Mouse (Mus musculus): ENCODE data around the gene Ints12. TPM values are rescaled to one million over a fixed set of nuclear protein-coding genes. Genes with fewer than 3 reads are reported as not detected.

The Ints12 gene
- polyA plus RNA-seq (2014; fragmentation: Nextera tagmentation; extraction: Ambion mirVana), result 16.6 and 20.6 TPM in 2 replicates

DNA sequence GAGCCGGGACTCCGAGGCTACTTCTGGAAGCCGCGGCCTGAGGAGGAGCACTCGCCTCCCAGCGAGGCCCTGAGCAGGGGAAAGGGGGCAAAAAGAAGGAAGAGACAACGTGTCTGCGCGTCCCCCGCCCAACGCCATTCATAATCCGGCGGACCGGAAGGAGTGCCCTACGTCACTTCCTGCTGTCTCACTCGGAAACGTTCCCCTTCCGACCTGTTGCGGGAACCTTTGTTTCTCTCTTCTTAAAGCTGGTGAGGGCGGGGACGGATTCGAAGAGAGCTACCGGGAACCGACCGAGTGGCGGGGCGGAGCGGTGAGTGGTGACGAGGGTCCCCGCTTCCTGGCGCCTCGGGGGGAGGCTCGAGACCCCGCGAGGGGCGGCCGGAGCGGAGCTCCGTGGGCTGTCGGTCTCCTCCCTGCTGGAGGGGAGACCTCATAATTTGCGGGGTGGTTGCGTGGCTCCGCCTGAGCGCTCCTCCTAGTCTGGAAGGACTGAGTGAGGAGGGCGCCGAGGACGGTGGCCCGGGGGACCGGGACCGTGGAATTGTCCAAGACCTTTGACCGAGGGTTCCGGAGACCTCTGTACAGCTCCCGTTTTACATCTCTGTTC lies at the start of gene Ints12, which contains the start of gene Gstcd:
TSS of gene Ints12 (plus strand) at position 177 of the 610 bp plus-strand sequence.
TSS of gene Gstcd (minus strand) at position 370 of the 610 bp plus-strand sequence.
- Histone ChIP-seq H3K4me2 (ENCODE audit: low read depth, low read length) (peak within 1 kb of the TSS; percentile 68), H3K4me3 (ENCODE audit: low read depth, low read length) (peak within 1 kb of the TSS; percentile 63), H3K36me3 (ENCODE audit: control insufficient read depth, insufficient read depth, low read length) (no peaks in the 10 kb centered on the region), H3K9me3 (ENCODE audit: control insufficient read depth, low read length) (no peaks in the 10 kb centered on the region), H3K27ac (ENCODE audit: low read depth, low read length) (peak within 1 kb of the TSS; percentile 91), H3K9ac (replicated peaks; ENCODE audit: low read depth, low read length) (peak within 1 kb of the TSS; percentile 67), H3K4me1 (ENCODE audit: control insufficient read depth, insufficient read depth, low read length) (peaks cover 12% of the 10 kb centered on the region; the same call in 1 of the 2 replicates), H3K27me3 (ENCODE audit: control insufficient read depth, insufficient read depth, low read length) (no peaks in the 10 kb centered on the region)
- under 1% methylated on average over 53 of the region's 53 CpGs for WGBS
- ATAC-seq (ENCODE audit: low read depth), result peak; percentile 98

DNA sequence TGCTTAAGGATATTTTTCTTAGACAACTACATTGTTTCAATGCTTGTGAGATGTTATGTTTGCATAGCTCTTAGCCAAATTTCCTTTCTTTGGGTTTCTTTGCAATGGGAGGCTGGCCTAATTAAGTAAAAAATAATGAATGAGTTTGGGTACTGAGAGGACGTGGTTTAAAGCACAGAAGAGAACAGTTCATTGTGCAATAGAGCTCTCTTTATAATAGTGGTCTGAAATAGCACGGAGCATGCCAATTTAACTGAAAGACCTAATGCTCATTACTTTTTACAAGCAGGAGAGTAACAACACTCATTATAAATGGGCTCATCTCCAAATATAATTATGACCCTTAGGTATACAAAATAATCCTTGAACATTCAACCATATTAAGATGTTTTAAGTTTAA lies 39.6 kb upstream of the Ints12 start:
- H3K4me3 ChIP-seq (ENCODE audit: low read depth, low read length), result no peak overlapping the region
- H3K4me1 ChIP-seq (ENCODE audit: control insufficient read depth, insufficient read depth, low read length), result no peaks in the 10 kb centered on the region
- H3K9me3 ChIP-seq (ENCODE audit: control insufficient read depth, low read length), result no peaks in the 10 kb centered on the region
- H3K27me3 ChIP-seq (ENCODE audit: control insufficient read depth, insufficient read depth, low read length), result no peaks in the 10 kb centered on the region
- no peaks in the 10 kb centered on the region for H3K36me3 ChIP-seq (ENCODE audit: control insufficient read depth, insufficient read depth, low read length)
- no peak overlapping the region for H3K4me2 ChIP-seq (ENCODE audit: low read depth, low read length)
- H3K9ac ChIP-seq (replicated peaks; ENCODE audit: low read depth, low read length), result no peak overlapping the region
- ATAC-seq (ENCODE audit: low read depth), result no peak
- WGBS, result 40% methylated on average over 2 of the region's 2 CpGs
- H3K27ac ChIP-seq (ENCODE audit: low read depth, low read length), result no peak overlapping the region

DNA sequence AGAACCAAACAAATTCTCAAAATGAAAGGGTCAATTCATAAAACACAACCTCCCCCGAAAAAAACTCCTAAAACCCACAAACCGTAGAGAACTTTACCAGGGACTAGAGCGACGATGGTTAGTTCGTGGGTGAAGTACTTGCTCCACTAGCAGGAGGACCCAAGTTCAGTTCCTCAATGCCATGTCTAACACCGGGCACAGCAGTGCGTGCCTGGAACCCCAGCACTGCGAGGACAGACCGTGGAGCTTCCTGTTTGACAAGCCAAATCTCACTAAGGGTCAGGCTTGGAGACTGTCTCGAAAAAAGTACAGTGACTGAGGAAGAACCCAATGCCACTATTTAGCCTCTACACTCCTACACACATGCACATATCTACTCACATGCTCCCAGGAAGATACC lies 16.1 kb upstream of the Ints12 start:
- Histone ChIP-seq H3K27ac (ENCODE audit: low read depth, low read length) (no peak overlapping the region), H3K4me3 (ENCODE audit: low read depth, low read length) (no peak overlapping the region), H3K4me1 (ENCODE audit: control insufficient read depth, insufficient read depth, low read length) (no peaks in the 10 kb centered on the region), H3K4me2 (ENCODE audit: low read depth, low read length) (no peak overlapping the region), H3K36me3 (ENCODE audit: control insufficient read depth, insufficient read depth, low read length) (no peaks in the 10 kb centered on the region), H3K27me3 (ENCODE audit: control insufficient read depth, insufficient read depth, low read length) (no peaks in the 10 kb centered on the region), H3K9ac (replicated peaks; ENCODE audit: low read depth, low read length) (no peak overlapping the region), H3K9me3 (ENCODE audit: control insufficient read depth, low read length) (no peaks in the 10 kb centered on the region)
- 97% methylated on average over 10 of the region's 10 CpGs for WGBS
- ATAC-seq (ENCODE audit: low read depth), result no peak

DNA sequence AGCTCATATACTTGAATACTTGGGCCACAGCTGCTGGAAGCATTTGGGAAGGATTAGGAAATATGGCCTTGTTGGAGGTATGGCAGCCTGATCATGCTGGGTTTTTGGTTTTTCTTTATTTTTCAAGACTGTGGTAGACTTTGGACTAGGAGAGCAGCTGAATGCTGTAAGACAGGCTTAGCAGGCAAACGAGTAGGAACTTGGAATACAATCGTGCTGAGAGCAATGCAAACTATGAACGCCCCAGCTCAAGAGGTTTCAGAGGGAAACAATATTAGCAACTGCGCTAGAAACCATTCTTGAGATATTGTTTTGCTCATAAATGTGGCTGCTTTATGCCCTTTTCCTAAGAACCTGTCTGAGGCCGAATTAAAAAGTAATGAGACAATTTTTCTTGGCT lies 8.9 kb upstream of the Ints12 start:
- Histone ChIP-seq H3K4me1 (ENCODE audit: control insufficient read depth, insufficient read depth, low read length) (no peaks in the 10 kb centered on the region), H3K36me3 (ENCODE audit: control insufficient read depth, insufficient read depth, low read length) (peaks cover 3% of the 10 kb centered on the region; the same call in 1 of the 2 replicates), H3K4me3 (ENCODE audit: low read depth, low read length) (no peak overlapping the region), H3K27me3 (ENCODE audit: control insufficient read depth, insufficient read depth, low read length) (no peaks in the 10 kb centered on the region), H3K9me3 (ENCODE audit: control insufficient read depth, low read length) (no peaks in the 10 kb centered on the region), H3K27ac (ENCODE audit: low read depth, low read length) (no peak overlapping the region), H3K9ac (replicated peaks; ENCODE audit: low read depth, low read length) (no peak overlapping the region), H3K4me2 (ENCODE audit: low read depth, low read length) (no peak overlapping the region)
- 93% methylated on average over 5 of the region's 5 CpGs for whole genome bisulfite sequencing
- no peak for ATAC-seq (ENCODE audit: low read depth)

DNA sequence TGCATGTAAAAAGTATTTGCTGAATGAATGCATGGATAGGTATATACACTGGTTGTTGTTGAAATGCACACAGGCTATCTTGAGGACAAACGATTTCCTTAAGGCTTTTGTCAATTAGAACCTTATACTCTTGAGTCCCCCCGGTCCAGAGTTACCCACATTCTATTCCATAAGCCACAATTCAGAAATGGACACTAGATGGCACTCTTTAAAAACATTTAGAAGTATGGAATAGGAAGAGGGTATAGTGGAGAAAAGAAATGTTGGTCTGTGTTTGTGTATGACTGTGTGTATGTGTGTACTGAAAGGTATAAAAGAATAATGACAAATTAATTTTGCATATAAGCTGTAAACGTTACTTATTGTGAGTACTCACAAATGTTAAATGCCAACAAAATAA lies 5.8 kb upstream of the Ints12 start:
- Histone ChIP-seq H3K4me2 (ENCODE audit: low read depth, low read length) (no peak overlapping the region), H3K27ac (ENCODE audit: low read depth, low read length) (no peak overlapping the region), H3K36me3 (ENCODE audit: control insufficient read depth, insufficient read depth, low read length) (peaks cover 3% of the 10 kb centered on the region; the same call in 1 of the 2 replicates), H3K4me3 (ENCODE audit: low read depth, low read length) (no peak overlapping the region), H3K9ac (replicated peaks; ENCODE audit: low read depth, low read length) (no peak overlapping the region), H3K9me3 (ENCODE audit: control insufficient read depth, low read length) (no peaks in the 10 kb centered on the region), H3K27me3 (ENCODE audit: control insufficient read depth, insufficient read depth, low read length) (no peaks in the 10 kb centered on the region), H3K4me1 (ENCODE audit: control insufficient read depth, insufficient read depth, low read length) (no peaks in the 10 kb centered on the region)
- 71% methylated on average over 3 of the region's 3 CpGs for WGBS
- ATAC-seq (ENCODE audit: low read depth), result peak; percentile 84

DNA sequence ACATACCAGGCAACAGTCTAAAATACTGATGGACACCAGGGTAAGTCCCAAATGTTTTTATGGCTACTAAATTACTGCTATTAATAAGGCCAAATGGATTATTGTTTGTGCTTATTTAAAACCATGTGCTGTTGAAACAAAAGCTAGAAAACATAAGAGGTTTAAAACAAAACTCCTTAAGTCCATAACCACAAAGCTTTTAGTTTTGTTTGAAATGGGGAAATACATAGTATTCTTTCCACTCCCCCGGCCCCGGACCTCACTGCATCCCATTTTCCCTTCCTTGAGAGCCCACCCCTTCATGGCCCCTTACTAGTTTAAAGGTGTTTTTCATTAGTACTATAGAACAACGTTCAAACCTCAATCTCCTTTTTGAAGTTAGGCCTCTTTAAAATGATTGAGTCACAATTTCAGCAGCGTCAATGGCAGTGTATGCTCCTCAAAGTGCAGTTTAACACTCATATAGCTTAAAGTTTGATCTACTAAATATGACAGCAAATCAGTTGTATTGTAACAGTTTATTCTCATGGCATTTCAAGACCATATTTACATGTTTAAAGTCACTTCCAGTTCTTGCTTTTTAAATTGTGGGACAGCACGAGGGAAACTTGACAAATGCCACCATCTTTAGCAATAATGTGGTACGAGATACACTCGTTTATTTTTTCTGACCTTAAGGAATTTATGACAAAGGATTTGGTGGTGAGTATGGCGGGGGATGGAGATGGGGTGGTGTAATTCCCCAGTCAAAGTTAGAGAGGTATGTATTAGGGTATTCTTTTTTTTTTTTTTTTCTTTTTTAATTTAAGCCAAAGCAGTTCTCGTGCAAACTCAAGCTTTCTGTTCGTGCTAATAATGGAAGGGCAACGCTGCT lies 1.2 kb upstream of the Ints12 start:
- no peaks in the 10 kb centered on the region for H3K36me3 ChIP-seq (ENCODE audit: control insufficient read depth, insufficient read depth, low read length)
- no peaks in the 10 kb centered on the region for H3K9me3 ChIP-seq (ENCODE audit: control insufficient read depth, low read length)
- ATAC-seq (ENCODE audit: low read depth), result no peak
- peak overlapping the region; percentile 91 for H3K27ac ChIP-seq (ENCODE audit: low read depth, low read length)
- no peaks in the 10 kb centered on the region for H3K27me3 ChIP-seq (ENCODE audit: control insufficient read depth, insufficient read depth, low read length)
- peak overlapping the region; percentile 63 for H3K4me3 ChIP-seq (ENCODE audit: low read depth, low read length)
- peak overlapping the region; percentile 60 for H3K4me2 ChIP-seq (ENCODE audit: low read depth, low read length)
- 10% methylated on average over 11 of the region's 11 CpGs for WGBS
- H3K4me1 ChIP-seq (ENCODE audit: control insufficient read depth, insufficient read depth, low read length), result peaks cover 12% of the 10 kb centered on the region; the same call in 1 of the 2 replicates
- peak overlapping the region; percentile 67 for H3K9ac ChIP-seq (replicated peaks; ENCODE audit: low read depth, low read length)

DNA sequence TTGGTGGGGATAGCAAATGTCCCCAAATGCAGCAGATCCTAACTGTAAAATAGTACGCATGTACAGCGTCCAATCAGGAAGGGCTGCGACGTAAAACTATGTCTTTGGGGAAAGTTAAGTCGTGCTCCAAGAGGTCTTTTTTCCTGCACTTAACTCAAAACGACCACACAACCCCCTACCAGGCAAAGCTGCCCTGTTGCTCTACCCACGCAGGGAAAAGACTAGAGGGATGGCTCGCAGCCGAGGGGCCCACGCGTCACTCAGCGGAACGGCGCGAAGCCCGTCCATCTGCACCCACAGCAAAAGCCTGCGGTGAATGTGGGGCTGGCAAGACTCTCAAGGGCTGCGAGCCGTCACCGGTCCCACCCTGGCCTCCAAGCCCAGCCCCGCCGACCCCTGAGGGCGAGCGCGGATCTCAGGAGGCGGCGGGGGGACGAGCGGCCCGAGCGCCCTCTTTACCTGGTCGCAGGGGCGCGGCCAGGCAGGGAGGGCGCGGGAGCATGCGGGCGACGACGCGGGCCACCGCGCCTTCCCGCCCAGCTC lies 448 bp upstream of the Ints12 start:
- Histone ChIP-seq H3K4me1 (ENCODE audit: control insufficient read depth, insufficient read depth, low read length) (peaks cover 12% of the 10 kb centered on the region; the same call in 1 of the 2 replicates), H3K9ac (replicated peaks; ENCODE audit: low read depth, low read length) (peak overlapping the region; percentile 67), H3K9me3 (ENCODE audit: control insufficient read depth, low read length) (no peaks in the 10 kb centered on the region), H3K4me2 (ENCODE audit: low read depth, low read length) (peak overlapping the region; percentile 60), H3K27ac (ENCODE audit: low read depth, low read length) (peak overlapping the region; percentile 91), H3K4me3 (ENCODE audit: low read depth, low read length) (peak overlapping the region; percentile 63), H3K36me3 (ENCODE audit: control insufficient read depth, insufficient read depth, low read length) (no peaks in the 10 kb centered on the region), H3K27me3 (ENCODE audit: control insufficient read depth, insufficient read depth, low read length) (no peaks in the 10 kb centered on the region)
- ATAC-seq (ENCODE audit: low read depth), result peak; percentile 85
- WGBS, result under 1% methylated on average over 44 of the region's 44 CpGs

DNA sequence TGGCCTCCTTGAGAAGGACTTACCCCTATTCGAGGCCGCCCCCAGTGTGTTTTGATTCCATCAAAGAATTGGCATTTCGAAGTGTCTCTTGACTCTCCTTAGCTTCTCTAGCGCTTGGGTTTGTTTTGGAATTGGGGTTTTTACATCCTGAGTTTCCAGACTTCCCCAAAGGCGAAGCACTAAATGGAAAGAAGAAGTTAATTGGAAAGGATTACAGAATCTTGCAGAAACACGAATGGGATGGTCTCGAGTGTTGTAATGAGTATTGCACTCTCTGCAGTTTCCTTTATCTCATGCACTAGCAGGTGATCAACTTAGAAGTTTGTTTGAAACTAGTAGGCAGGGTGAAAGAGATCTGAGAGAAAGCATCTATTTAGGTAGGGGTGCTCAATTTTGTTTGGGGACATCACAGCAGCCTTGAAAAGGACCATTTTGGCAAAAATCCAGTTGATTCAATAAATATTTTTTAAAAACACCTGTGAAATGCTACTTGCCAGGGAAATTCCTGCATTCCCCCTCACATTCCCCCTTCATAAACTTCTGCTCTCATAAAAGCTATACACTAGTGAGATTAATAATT lies 724 bp downstream of the Ints12 start:
- peak overlapping the region; percentile 91 for H3K27ac ChIP-seq (ENCODE audit: low read depth, low read length)
- H3K9me3 ChIP-seq (ENCODE audit: control insufficient read depth, low read length), result no peaks in the 10 kb centered on the region
- H3K27me3 ChIP-seq (ENCODE audit: control insufficient read depth, insufficient read depth, low read length), result no peaks in the 10 kb centered on the region
- 2% methylated on average over 7 of the region's 7 CpGs for WGBS
- peak overlapping the region; percentile 68 for H3K4me2 ChIP-seq (ENCODE audit: low read depth, low read length)
- H3K4me3 ChIP-seq (ENCODE audit: low read depth, low read length), result peak overlapping the region; percentile 63
- no peak for ATAC-seq (ENCODE audit: low read depth)
- peak overlapping the region; percentile 67 for H3K9ac ChIP-seq (replicated peaks; ENCODE audit: low read depth, low read length)
- no peaks in the 10 kb centered on the region for H3K36me3 ChIP-seq (ENCODE audit: control insufficient read depth, insufficient read depth, low read length)
- H3K4me1 ChIP-seq (ENCODE audit: control insufficient read depth, insufficient read depth, low read length), result peaks cover 12% of the 10 kb centered on the region; the same call in 1 of the 2 replicates

Data from neural tube, embryonic 14.5 days (tissue).